Mouse (Mus musculus): Measurements from ENCODE around the gene Bdh1.

GRCm38 (mm10) chr16:31489096-31489495 lies 67.0 kb downstream of the Bdh1 start:
- TF ChIP-seq ZC3H11A (IDR thresholded peaks at IDR 0.05; ENCODE audit: borderline replicate concordance, low read depth, low read length) (no peak), ZNF384 (IDR thresholded peaks at IDR 0.05; ENCODE audit: low read depth, low read length) (peak; percentile 73)
